Mouse (Mus musculus): ENCODE data around the gene Cnot6.

DNA sequence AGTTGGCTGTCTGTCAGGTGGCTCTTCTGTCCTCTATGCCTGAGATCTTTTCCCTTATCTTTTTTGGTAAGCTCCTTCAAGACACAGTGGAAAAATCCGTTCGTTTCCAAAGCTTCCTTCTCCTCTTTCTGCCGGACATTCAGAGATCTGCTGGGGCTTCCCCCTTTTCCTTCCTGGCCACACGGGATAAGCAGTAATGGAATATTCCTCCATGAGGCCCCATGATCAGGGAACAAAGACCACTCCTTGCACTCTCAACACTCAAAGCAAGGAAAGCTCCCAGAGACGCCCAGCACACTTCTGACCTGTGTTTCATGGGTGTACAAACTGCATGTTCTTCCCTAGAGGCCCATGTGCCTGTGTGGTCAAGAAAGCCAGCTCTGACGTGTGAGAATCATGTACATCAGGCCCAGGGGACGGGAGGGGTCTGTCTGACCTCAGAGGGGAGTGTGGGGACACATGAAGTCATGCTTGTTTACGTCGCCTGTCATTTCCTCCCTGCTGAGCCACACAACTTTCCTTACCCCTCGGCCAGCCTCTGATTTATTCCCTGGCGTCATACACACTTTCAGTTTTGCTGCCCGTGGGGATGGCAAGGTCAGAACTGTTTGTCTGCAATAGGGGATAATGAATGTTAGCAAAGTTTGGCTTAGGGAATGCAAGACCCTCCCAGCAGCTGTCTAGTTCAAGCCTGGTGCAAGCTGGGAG, 42.6 kb upstream of the Cnot6 start:
- no peak for TF ChIP-seq POLR2A (IDR thresholded peaks at IDR 0.05; ENCODE audit: borderline replicate concordance, extremely low read depth, insufficient read depth, insufficient read length, poor library complexity, severe bottlenecking)
- no peak for TF ChIP-seq CTCF (IDR thresholded peaks at IDR 0.05; ENCODE audit: borderline replicate concordance, extremely low read depth, insufficient read depth, insufficient read length)
